Mouse (Mus musculus) hindbrain, embryonic 15.5 days (tissue): ENCODE data around the gene Vinac1. TPM values are rescaled to one million over a fixed set of nuclear protein-coding genes. Genes with fewer than 3 reads are reported as not detected.
"Not testable (repeated sequence)": the region's sequence is repeated elsewhere in the genome, so short reads cannot be mapped to it uniquely, and the experiment has no call there.

Experiments
- ATAC-seq: fragments of 200-750 bp; cut with Nextera tagmentation; 2 replicates; pipeline ENCODE4 v1.8.0; 2017; ENCODE audit warnings: low read depth, moderate number of reproducible peaks, moderate TSS enrichment; ENCODE audit not compliant: low FRiP score
- H3K27ac ChIP-seq: fragments of 300-500 bp; sonication (generic); replicated peaks from 2 replicates; pipeline ENCODE4 v1.5.1; 2015; ENCODE audit warnings: mild to moderate bottlenecking, inconsistent platforms
- H3K27me3 ChIP-seq: fragments of 300-500 bp; sonication (generic); 2 replicates; pipeline ENCODE4 v1.6.1; 2015; ENCODE audit warnings: control low read depth, inconsistent platforms
- H3K36me3 ChIP-seq: fragments of 300-500 bp; sonication (generic); 2 replicates; pipeline ENCODE4 v1.6.1; 2015; ENCODE audit warnings: control low read depth, inconsistent platforms
- H3K4me1 ChIP-seq: fragments of 300-500 bp; sonication (generic); replicated peaks from 2 replicates; pipeline ENCODE4 v1.6.1; 2015; ENCODE audit warnings: control low read depth, inconsistent platforms
- H3K4me2 ChIP-seq: fragments of 300-500 bp; sonication (generic); 2 replicates; pipeline ENCODE4 v1.6.1; 2015; ENCODE audit warnings: moderate library complexity, mild to moderate bottlenecking, inconsistent platforms
- H3K4me3 ChIP-seq: fragments of 300-500 bp; sonication (generic); 2 replicates; pipeline ENCODE4 v1.5.1; 2015; ENCODE audit warnings: mild to moderate bottlenecking, inconsistent platforms
- H3K9ac ChIP-seq: fragments of 300-500 bp; sonication (generic); 2 replicates; pipeline ENCODE4 v1.6.1; 2015; ENCODE audit warnings: inconsistent platforms
- H3K9me3 ChIP-seq: fragments of 300-500 bp; sonication (generic); 2 replicates; pipeline ENCODE4 v1.6.1; 2016; ENCODE audit warnings: control low read depth, inconsistent platforms
- WGBS: fragments of 180-500 bp; shearing (Covaris S2); methylation state at CpG from one replicate; pipeline ENCODE4 v1.1.7; 2015; 5-methylcytosine and 5-hydroxymethylcytosine counted together
- polyA plus RNA-seq: library from polyadenylated mRNA; unstranded; fragments of >200 nt; fragmentation: Nextera tagmentation; extraction: Ambion mirVana; gene quantifications from 2 replicates; pipeline ENCODE4 v1.2.1, GENCODE M21; 2015

Gene Vinac1
- polyA plus RNA-seq, 1 experiment from 2014 or later: 0.83 TPM

- ATAC-seq: no peak
- WGBS: 33% methylated on average over 15 of the region's 15 CpGs
- peak overlapping the region; percentile 44 for H3K4me3 ChIP-seq
These were observed 9.5 kb downstream of the Vinac1 start for GRCm38 (mm10) chr2:129038426-129038936.

DNA sequence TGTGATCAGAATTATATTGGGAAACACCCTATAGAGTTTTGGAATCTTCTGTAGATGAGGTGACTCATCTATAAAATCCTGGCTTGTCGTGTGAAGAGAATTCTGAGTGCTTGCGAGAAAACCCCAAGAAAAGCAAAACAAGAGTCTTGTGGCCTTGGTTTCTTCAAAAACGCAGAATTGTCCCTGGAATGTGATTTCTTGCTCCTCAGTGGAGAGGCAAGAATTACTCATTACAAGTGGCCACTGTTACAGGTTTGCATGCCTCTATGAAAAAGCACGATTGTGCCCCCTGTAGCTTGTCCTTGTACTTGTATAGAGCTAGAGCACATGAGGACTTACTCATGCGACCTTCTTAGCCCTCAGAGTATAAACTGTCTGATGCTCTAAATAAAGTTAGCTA, 12.6 kb downstream of the Vinac1 start:
- no peak overlapping the region for H3K4me3 ChIP-seq
- H3K9ac ChIP-seq: no peak overlapping the region
- H3K27ac ChIP-seq: no peak overlapping the region
- H3K4me2 ChIP-seq: no peak overlapping the region
- ATAC-seq: no peak
- H3K27me3 ChIP-seq: peaks cover 14% of the 10 kb centered on the region; the same call in 1 of the 2 replicates
- H3K36me3 ChIP-seq: no peaks in the 10 kb centered on the region
- 86% methylated on average over 5 of the region's 5 CpGs for WGBS
- H3K4me1 ChIP-seq: peaks cover 15% of the 10 kb centered on the region
- H3K9me3 ChIP-seq: no peaks in the 10 kb centered on the region

More at GRCm38 (mm10) chr2:129038426-129038936, 9.5 kb downstream of the Vinac1 start:
- H3K27ac ChIP-seq: no peak overlapping the region
- no peaks in the 10 kb centered on the region for H3K36me3 ChIP-seq
- peaks cover 15% of the 10 kb centered on the region for H3K4me1 ChIP-seq
- peaks cover 16% of the 10 kb centered on the region; the same call in 1 of the 2 replicates for H3K27me3 ChIP-seq
- H3K9ac ChIP-seq: peak overlapping the region; percentile 41
- H3K9me3 ChIP-seq: no peaks in the 10 kb centered on the region
- H3K4me2 ChIP-seq: peak overlapping the region; percentile 93

DNA sequence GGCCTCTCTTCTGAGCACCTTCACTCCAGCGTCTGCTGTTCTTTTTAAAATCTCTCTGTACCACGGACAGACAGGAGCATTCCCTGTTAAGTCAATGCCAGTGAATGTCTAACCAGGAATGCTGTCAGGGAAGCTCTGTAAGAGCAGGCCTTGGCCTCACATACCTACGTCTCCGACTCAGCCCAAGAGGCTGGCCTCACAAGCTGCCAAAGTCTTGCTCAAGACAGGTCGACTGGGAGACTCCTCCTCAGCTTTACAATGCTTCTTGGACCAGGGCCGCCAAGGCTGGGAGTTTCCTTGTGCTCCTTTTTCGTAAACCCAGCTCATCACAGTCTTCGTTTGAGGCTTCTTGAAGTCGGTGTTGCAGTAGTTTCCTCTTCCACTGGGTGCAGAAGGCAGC, 23.2 kb downstream of the Vinac1 start:
- 85% methylated on average over 9 of the region's 9 CpGs for WGBS
- H3K36me3 ChIP-seq: no peaks in the 10 kb centered on the region
- H3K4me2 ChIP-seq: no peak overlapping the region
- H3K27ac ChIP-seq: no peak overlapping the region
- no peaks in the 10 kb centered on the region for H3K4me1 ChIP-seq
- no peaks in the 10 kb centered on the region for H3K27me3 ChIP-seq
- ATAC-seq: no peak
- H3K9me3 ChIP-seq: no peaks in the 10 kb centered on the region
- no peak overlapping the region for H3K9ac ChIP-seq
- H3K4me3 ChIP-seq: no peak overlapping the region

- H3K27ac ChIP-seq: no peak overlapping the region
- peaks cover 13% of the 10 kb centered on the region for H3K36me3 ChIP-seq
- 85% methylated on average over 2 of the region's 2 CpGs for WGBS
- H3K4me1 ChIP-seq: no peaks in the 10 kb centered on the region
- H3K4me3 ChIP-seq: no peak overlapping the region
- ATAC-seq: no peak
- H3K4me2 ChIP-seq: no peak overlapping the region
- H3K27me3 ChIP-seq: no peaks in the 10 kb centered on the region
- no peaks in the 10 kb centered on the region for H3K9me3 ChIP-seq
- no peak overlapping the region for H3K9ac ChIP-seq
These were observed 27.9 kb downstream of the Vinac1 start for GRCm38 (mm10) chr2:129020106-129020505.

DNA sequence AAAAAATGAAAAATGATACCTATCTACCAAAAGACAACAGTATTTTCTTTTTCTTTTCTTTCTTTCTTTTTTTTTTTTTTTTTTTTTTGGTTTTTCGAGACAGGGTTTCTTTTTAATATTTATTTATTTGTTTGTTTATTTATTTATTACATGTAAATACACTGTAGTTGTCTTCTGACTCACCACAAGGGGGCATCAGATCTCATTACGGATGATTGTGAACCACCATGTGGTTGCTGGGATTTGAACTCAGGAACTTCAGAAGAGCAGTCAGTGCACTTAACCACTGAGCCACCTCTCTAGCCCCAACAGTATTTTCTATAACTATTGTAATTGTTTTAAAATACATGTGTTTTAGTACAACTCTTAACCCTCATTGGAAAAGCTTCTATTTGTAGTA, 39.1 kb downstream of the Vinac1 start:
- H3K4me1 ChIP-seq, ATAC-seq, H3K9ac ChIP-seq, H3K36me3 ChIP-seq, H3K9me3 ChIP-seq, H3K4me2 ChIP-seq, H3K27me3 ChIP-seq, H3K4me3 ChIP-seq, H3K27ac ChIP-seq: not testable (repeated sequence)
- WGBS: 86% methylated on average over 2 of the region's 2 CpGs

- 62% methylated on average over 4 of the region's 4 CpGs for WGBS
- Histone ChIP-seq H3K4me1 (no peaks in the 10 kb centered on the region), H3K9ac (no peak overlapping the region), H3K4me3 (no peak overlapping the region), H3K27ac (no peak overlapping the region), H3K9me3 (no peaks in the 10 kb centered on the region), H3K36me3 (no peaks in the 10 kb centered on the region), H3K27me3 (no peaks in the 10 kb centered on the region), H3K4me2 (no peak overlapping the region)
- no peak for ATAC-seq
These were observed 41.7 kb downstream of the Vinac1 start for GRCm38 (mm10) chr2:129006194-129006749.

GRCm38 (mm10) chr2:129004872-129005271, 43.1 kb downstream of the Vinac1 start:
- Histone ChIP-seq H3K9ac (no peak overlapping the region), H3K27me3 (no peaks in the 10 kb centered on the region), H3K9me3 (no peaks in the 10 kb centered on the region), H3K4me1 (no peaks in the 10 kb centered on the region), H3K4me2 (no peak overlapping the region), H3K27ac (no peak overlapping the region), H3K4me3 (no peak overlapping the region), H3K36me3 (no peaks in the 10 kb centered on the region)
- no peak for ATAC-seq

GRCm38 (mm10) chr2:128984746-128985145, 63.2 kb downstream of the Vinac1 start:
- no peak overlapping the region for H3K27ac ChIP-seq
- H3K36me3 ChIP-seq: no peaks in the 10 kb centered on the region
- no peak overlapping the region for H3K4me2 ChIP-seq
- no peak for ATAC-seq
- no peaks in the 10 kb centered on the region for H3K4me1 ChIP-seq
- no peak overlapping the region for H3K4me3 ChIP-seq
- no peak overlapping the region for H3K9ac ChIP-seq
- 86% methylated on average over 3 of the region's 3 CpGs for WGBS
- no peaks in the 10 kb centered on the region for H3K27me3 ChIP-seq
- no peaks in the 10 kb centered on the region for H3K9me3 ChIP-seq

DNA sequence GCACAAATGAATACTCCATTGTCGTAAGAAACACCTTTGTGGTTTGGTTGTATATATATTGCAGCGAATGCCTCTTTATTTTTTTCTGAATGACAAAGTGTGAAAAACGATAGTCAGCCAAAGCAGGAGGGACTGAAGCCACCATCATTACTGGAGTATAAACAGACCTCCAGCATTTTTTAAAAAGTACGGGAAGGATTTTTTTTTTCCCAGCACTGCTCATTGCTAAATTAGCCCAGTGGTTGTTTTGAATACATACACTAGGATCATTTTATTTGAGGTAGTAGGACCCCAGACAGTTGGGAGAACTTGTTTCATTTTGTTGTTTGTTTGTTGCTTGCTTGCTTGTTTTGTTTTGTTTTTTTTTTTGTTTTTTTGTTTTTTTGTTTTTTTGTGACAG, 72.4 kb downstream of the Vinac1 start:
- Histone ChIP-seq H3K4me3 (no peak overlapping the region), H3K27me3 (no peaks in the 10 kb centered on the region), H3K27ac (no peak overlapping the region), H3K4me2 (no peak overlapping the region), H3K9me3 (no peaks in the 10 kb centered on the region), H3K9ac (no peak overlapping the region), H3K36me3 (no peaks in the 10 kb centered on the region), H3K4me1 (no peaks in the 10 kb centered on the region)
- 80% methylated on average over 4 of the region's 4 CpGs for whole genome bisulfite sequencing
- no peak for ATAC-seq

Other genes with a start within 250 kb of the Vinac1 start
- 34.1 and 38.9 TPM in 2 replicates for gene Tmem87b, start 230.1 kb downstream of the Vinac1 start, polyA plus RNA-seq
- 2.5 TPM in 2 replicates for gene Fbln7, start 185.2 kb downstream of the Vinac1 start, polyA plus RNA-seq
- 12.0 and 13.7 TPM in 2 replicates for gene Zc3h8, start 104.1 kb downstream of the Vinac1 start, polyA plus RNA-seq
- gene Zc3h6, start 80.8 kb downstream of the Vinac1 start, polyA plus RNA-seq: 2.9 and 4.3 TPM in 2 replicates
- gene Gm10762, start 80.4 kb downstream of the Vinac1 start, polyA plus RNA-seq: 21.8 and 21.9 TPM in 2 replicates
- gene Ttl, start 17.8 kb upstream of the Vinac1 start, polyA plus RNA-seq: 36.4 and 37.9 TPM in 2 replicates
- 16.0 and 17.0 TPM in 2 replicates for gene Polr1b, start 52.8 kb upstream of the Vinac1 start, polyA plus RNA-seq
- gene Chchd5, start 81.5 kb upstream of the Vinac1 start, polyA plus RNA-seq: 19.8 and 20.6 TPM in 2 replicates
- gene Slc20a1, start 150.6 kb upstream of the Vinac1 start, polyA plus RNA-seq: 47.8 and 48.3 TPM in 2 replicates
- 10.6 and 11.3 TPM in 2 replicates for gene Ckap2l, start 249.0 kb upstream of the Vinac1 start, polyA plus RNA-seq